Mouse (Mus musculus) intestine, postnatal 0 days (tissue): ENCODE measurements around the gene Klk8. TPM values are rescaled to one million over a fixed set of nuclear protein-coding genes. Genes with fewer than 3 reads are reported as not detected.

Experiments used
- ATAC-seq: fragments of 200-750 bp; cut with Nextera tagmentation; 2 replicates; pipeline ENCODE4 v1.8.0; 2017; ENCODE audit warnings: mild to moderate bottlenecking, moderate TSS enrichment, moderate library complexity
- H3K27ac ChIP-seq: fragments of 300-500 bp; sonication (generic); 2 replicates; pipeline ENCODE4 v1.5.1; 2014; ENCODE audit warnings: mild to moderate bottlenecking, low read depth, low read length, moderate library complexity
- H3K27me3 ChIP-seq: fragments of 300-500 bp; sonication (generic); replicated peaks from 2 replicates; pipeline ENCODE4 v1.6.1; 2014; ENCODE audit warnings: low read length, mixed read lengths; ENCODE audit not compliant: control insufficient read depth, insufficient read depth
- H3K36me3 ChIP-seq: fragments of 300-500 bp; sonication (generic); 2 replicates; pipeline ENCODE4 v1.6.1; 2014; ENCODE audit warnings: mild to moderate bottlenecking, moderate library complexity; ENCODE audit not compliant: control insufficient read depth, insufficient read depth
- H3K4me1 ChIP-seq: fragments of 300-500 bp; sonication (generic); replicated peaks from 2 replicates; pipeline ENCODE4 v1.6.1; 2014; ENCODE audit warnings: antibody characterized with exemption, low read length, mixed read lengths; ENCODE audit not compliant: control insufficient read depth, insufficient read depth
- H3K4me2 ChIP-seq: fragments of 300-500 bp; sonication (generic); replicated peaks from 2 replicates; pipeline ENCODE4 v1.6.1; 2014; ENCODE audit warnings: low read depth, mild to moderate bottlenecking, moderate library complexity
- H3K4me3 ChIP-seq: fragments of 300-500 bp; sonication (generic); 2 replicates; pipeline ENCODE4 v1.5.1; 2014; ENCODE audit warnings: low read depth, low read length
- H3K9ac ChIP-seq: fragments of 300-500 bp; sonication (generic); 2 replicates; pipeline ENCODE4 v1.6.1; 2014; ENCODE audit warnings: mild to moderate bottlenecking, low read depth, low read length
- H3K9me3 ChIP-seq: fragments of 300-500 bp; sonication (generic); 2 replicates; pipeline ENCODE4 v1.6.1; 2016; ENCODE audit warnings: mixed run types; ENCODE audit not compliant: control insufficient read depth
- CTCF ChIP-seq: sonication (generic); IDR thresholded peaks from 2 replicates; pipeline ENCODE4 v1.5.1; 2016; ENCODE audit warnings: low read depth, mild to moderate bottlenecking, control low read depth, antibody characterized with exemption, moderate library complexity
- WGBS: fragments of 180-500 bp; shearing (Covaris S2); extraction: QIAGEN DNeasy Blood & Tissue Kit; methylation state at CpG from one replicate; pipeline ENCODE4 v1.1.7; 2014; 5-methylcytosine and 5-hydroxymethylcytosine counted together
- polyA plus RNA-seq: library from polyadenylated mRNA; unstranded; fragments of >200 nt; fragmentation: Nextera tagmentation; extraction: Ambion mirVana; gene quantifications from 2 replicates; pipeline ENCODE4 v1.2.1, GENCODE M21; 2015

The Klk8 gene
- polyA plus RNA-seq, 1 experiment from 2014 or later: 3.5 TPM

- H3K4me1 ChIP-seq: no peaks in the 10 kb centered on the region
- H3K27me3 ChIP-seq: no peaks in the 10 kb centered on the region
- no peaks in the 10 kb centered on the region for H3K36me3 ChIP-seq
- H3K9ac ChIP-seq: no peak overlapping the region
- no peak overlapping the region for H3K4me2 ChIP-seq
- no peak for ATAC-seq
- H3K9me3 ChIP-seq: no peaks in the 10 kb centered on the region
- H3K27ac ChIP-seq: no peak overlapping the region
- TF ChIP-seq CTCF: no peak
- H3K4me3 ChIP-seq: no peak overlapping the region
- 70% methylated on average over 5 of the region's 5 CpGs for WGBS
These were observed 28.7 kb downstream of the Klk8 start for GRCm38 (mm10) chr7:43826056-43826455.

GRCm38 (mm10) chr7:43827706-43828105 is 30.3 kb downstream of the Klk8 start:
- no peaks in the 10 kb centered on the region for H3K36me3 ChIP-seq
- no peak overlapping the region for H3K4me2 ChIP-seq
- no peak for ATAC-seq
- WGBS: 75% methylated on average over 4 of the region's 4 CpGs
- no peak overlapping the region for H3K4me3 ChIP-seq
- H3K27ac ChIP-seq: no peak overlapping the region
- H3K4me1 ChIP-seq: no peaks in the 10 kb centered on the region
- no peak overlapping the region for H3K9ac ChIP-seq
- no peak for TF ChIP-seq CTCF
- H3K27me3 ChIP-seq: no peaks in the 10 kb centered on the region
- no peaks in the 10 kb centered on the region for H3K9me3 ChIP-seq

- no peak overlapping the region for H3K4me3 ChIP-seq
- no peaks in the 10 kb centered on the region for H3K4me1 ChIP-seq
- 85% methylated on average over 8 of the region's 8 CpGs for WGBS
- H3K27ac ChIP-seq: no peak overlapping the region
- no peak overlapping the region for H3K9ac ChIP-seq
- H3K9me3 ChIP-seq: no peaks in the 10 kb centered on the region
- H3K4me2 ChIP-seq: no peak overlapping the region
- H3K27me3 ChIP-seq: no peaks in the 10 kb centered on the region
- TF ChIP-seq CTCF: no peak
- H3K36me3 ChIP-seq: no peaks in the 10 kb centered on the region
- no peak for ATAC-seq
These were observed 31.6 kb downstream of the Klk8 start for GRCm38 (mm10) chr7:43829006-43829405.

GRCm38 (mm10) chr7:43841701-43842100 is 44.3 kb downstream of the Klk8 start, which contains the start of gene Klk5:
TSS of gene Klk5 (plus strand) at chr7:43841971.
- H3K9me3 ChIP-seq: no peaks in the 10 kb centered on the region
- H3K9ac ChIP-seq: no peak within 1 kb of the TSS
- H3K4me2 ChIP-seq: no peak within 1 kb of the TSS
- H3K36me3 ChIP-seq: no peaks in the 10 kb centered on the region
- no peak for ATAC-seq
- H3K4me3 ChIP-seq: no peak within 1 kb of the TSS
- H3K27ac ChIP-seq: no peak within 1 kb of the TSS
- H3K4me1 ChIP-seq: no peaks in the 10 kb centered on the region
- H3K27me3 ChIP-seq: no peaks in the 10 kb centered on the region
- no peak for TF ChIP-seq CTCF
- WGBS: 66% methylated on average over 3 of the region's 3 CpGs

GRCm38 (mm10) chr7:43843801-43844200 is 46.4 kb downstream of the Klk8 start:
- H3K9ac ChIP-seq: no peak overlapping the region
- H3K27me3 ChIP-seq: no peaks in the 10 kb centered on the region
- H3K27ac ChIP-seq: no peak overlapping the region
- no peak for TF ChIP-seq CTCF
- 89% methylated on average over 4 of the region's 4 CpGs for WGBS
- no peaks in the 10 kb centered on the region for H3K36me3 ChIP-seq
- H3K4me3 ChIP-seq: no peak overlapping the region
- H3K4me1 ChIP-seq: no peaks in the 10 kb centered on the region
- ATAC-seq: no peak
- no peaks in the 10 kb centered on the region for H3K9me3 ChIP-seq
- no peak overlapping the region for H3K4me2 ChIP-seq

GRCm38 (mm10) chr7:43851616-43852015 is 54.2 kb downstream of the Klk8 start:
- WGBS: 92% methylated on average over 6 of the region's 6 CpGs
- Histone ChIP-seq H3K9me3 (no peaks in the 10 kb centered on the region), H3K27ac (no peak overlapping the region), H3K4me1 (no peaks in the 10 kb centered on the region), H3K9ac (no peak overlapping the region), H3K36me3 (no peaks in the 10 kb centered on the region), H3K4me3 (no peak overlapping the region), H3K4me2 (no peak overlapping the region), H3K27me3 (no peaks in the 10 kb centered on the region)
- ATAC-seq: no peak
- no peak for TF ChIP-seq CTCF

Other genes with a start within 250 kb of the Klk8 start
- 0.68 and 0.75 TPM in 2 replicates for gene Zfp658, start 235.3 kb upstream of the Klk8 start, polyA plus RNA-seq
- 3.5 and 3.6 TPM in 2 replicates for gene Zfp719, start 218.0 kb upstream of the Klk8 start, polyA plus RNA-seq
- gene Zfp819, start 190.4 kb upstream of the Klk8 start, polyA plus RNA-seq: not detected in 2 replicates
- 59.7 and 68.3 TPM in 2 replicates for gene Ceacam18, start 162.9 kb upstream of the Klk8 start, polyA plus RNA-seq
- 0.50 and 0.64 TPM in 2 replicates for gene Siglece, start 137.4 kb upstream of the Klk8 start, polyA plus RNA-seq
- gene Ctu1, start 125.6 kb upstream of the Klk8 start, polyA plus RNA-seq: 5.2 and 5.8 TPM in 2 replicates
- 0.09 and 0.12 TPM in 2 replicates for gene Klk14, start 107.2 kb upstream of the Klk8 start, polyA plus RNA-seq
- 0.12 TPM in 1 of 2 replicates, not detected in the other for gene Klk13, start 85.0 kb upstream of the Klk8 start, polyA plus RNA-seq
- gene Klk12, start 28.7 kb upstream of the Klk8 start, polyA plus RNA-seq: not detected in 2 replicates
- gene Klk11, start 23.0 kb upstream of the Klk8 start, polyA plus RNA-seq: 0.21 TPM in 1 of 2 replicates, not detected in the other
- 0.33 TPM in 1 of 2 replicates, not detected in the other for gene Klk10, start 16.5 kb upstream of the Klk8 start, polyA plus RNA-seq
- not detected in 2 replicates for gene Klk9, start 5.7 kb upstream of the Klk8 start, polyA plus RNA-seq
- gene Klk7, start 13.7 kb downstream of the Klk8 start, polyA plus RNA-seq: not detected in 2 replicates
- not detected in 2 replicates for gene Klk6, start 26.9 kb downstream of the Klk8 start, polyA plus RNA-seq
- not detected in 2 replicates for gene Klk5, start 44.4 kb downstream of the Klk8 start, polyA plus RNA-seq
- not detected in 2 replicates for gene Klk4, start 83.6 kb downstream of the Klk8 start, polyA plus RNA-seq
- not detected in 2 replicates for gene Klk15, start 136.2 kb downstream of the Klk8 start, polyA plus RNA-seq
- not detected in 2 replicates for gene Klk1b8, start 153.1 kb downstream of the Klk8 start, polyA plus RNA-seq
- gene Klk1b1, start 169.2 kb downstream of the Klk8 start, polyA plus RNA-seq: not detected in 2 replicates
- gene Klk1b9, start 178.5 kb downstream of the Klk8 start, polyA plus RNA-seq: not detected in 2 replicates
- gene Klk1b11, start 198.3 kb downstream of the Klk8 start, polyA plus RNA-seq: not detected in 2 replicates
- gene Klk1b26, start 214.6 kb downstream of the Klk8 start, polyA plus RNA-seq: not detected in 2 replicates